Mouse (Mus musculus) megakaryocyte, embryonic 14.5 days (primary cell): ENCODE data around the gene Fndc10. TPM values are rescaled to one million over a fixed set of nuclear protein-coding genes. Genes with fewer than 3 reads are reported as not detected.
"Not testable (repeated sequence)": the region's sequence is repeated elsewhere in the genome, so short reads cannot be mapped to it uniquely, and the experiment has no call there.

Experiments used
- H3K27me3 ChIP-seq: replicated peaks from 2 replicates; pipeline ENCODE3; 2012; ENCODE audit warnings: inconsistent platforms
- H3K36me3 ChIP-seq: replicated peaks from 2 replicates; pipeline ENCODE3; 2012; ENCODE audit warnings: low read length, inconsistent platforms, mixed read lengths
- H3K4me1 ChIP-seq: 2 replicates; pipeline ENCODE4 v1.6.1; 2012; ENCODE audit warnings: inconsistent platforms
- H3K4me3 ChIP-seq: replicated peaks from 2 replicates; pipeline ENCODE3; 2012; ENCODE audit warnings: moderate library complexity, mild to moderate bottlenecking, inconsistent platforms
- H3K9me3 ChIP-seq: 2 replicates; pipeline ENCODE4 v1.6.1; 2012; ENCODE audit warnings: inconsistent platforms
- FLI1 ChIP-seq: IDR thresholded peaks from 2 replicates; pipeline ENCODE4 v1.6.1; 2012; ENCODE audit warnings: low read length, inconsistent platforms, mixed read lengths
- GATA1 ChIP-seq: IDR thresholded peaks from 3 replicates; pipeline ENCODE4 v1.6.1; 2012; ENCODE audit warnings: mixed read lengths, low read length, inconsistent platforms, borderline replicate concordance
- polyA plus RNA-seq: library from polyadenylated mRNA; stranded (reverse); fragments of >175 nt; gene quantifications from 2 replicates; pipeline ENCODE4 v1.2.3, GENCODE M21; 2012; ENCODE audit warnings: low replicate concordance; ENCODE audit not compliant: insufficient read depth

The Fndc10 gene
- polyA plus RNA-seq, 1 experiment = 0.44 TPM

DNA sequence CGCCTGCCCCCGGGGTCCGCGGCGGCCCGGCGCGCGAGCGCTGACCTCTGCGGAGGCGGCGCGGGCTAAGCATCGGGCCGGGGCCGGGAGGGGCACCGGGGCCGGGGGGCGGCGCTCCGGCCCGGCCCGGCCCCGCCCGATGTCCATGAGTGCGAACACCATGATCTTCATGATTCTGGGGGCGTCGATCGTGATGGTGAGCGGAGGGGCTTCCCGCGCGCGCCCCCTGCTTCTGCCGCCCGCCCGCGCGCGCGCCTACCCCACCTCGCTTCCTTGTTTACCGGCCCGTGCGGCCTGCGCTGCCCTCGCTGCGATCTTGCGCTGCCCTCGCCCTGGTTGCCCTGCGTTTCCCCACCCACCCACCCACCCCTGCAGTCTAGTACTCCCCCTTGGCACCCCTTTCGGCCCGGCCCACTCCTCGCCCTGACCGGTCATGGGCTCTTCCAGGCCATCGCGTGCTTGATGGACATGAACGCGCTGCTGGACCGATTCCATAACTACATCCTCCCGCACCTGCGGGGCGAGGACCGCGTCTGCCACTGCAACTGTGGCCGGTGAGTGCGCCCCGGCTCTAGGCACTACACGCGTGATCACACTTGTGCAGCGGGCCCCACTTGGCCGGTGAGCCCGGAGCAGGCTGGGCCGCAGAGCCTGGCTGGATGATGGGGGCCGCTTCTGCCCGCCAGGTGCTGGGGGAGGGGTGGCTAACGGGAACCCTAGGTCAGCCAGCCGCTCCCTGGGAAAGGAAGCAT, 41.0 kb downstream of the Fndc10 start:
- Histone ChIP-seq H3K36me3 (peaks cover 83% of the 10 kb centered on the region), H3K4me3 (peak overlapping the region; percentile 97), H3K4me1 (peaks cover 66% of the 10 kb centered on the region), H3K27me3 (no peaks in the 10 kb centered on the region), H3K9me3 (no peaks in the 10 kb centered on the region)
- no peak for TF ChIP-seq GATA1

DNA sequence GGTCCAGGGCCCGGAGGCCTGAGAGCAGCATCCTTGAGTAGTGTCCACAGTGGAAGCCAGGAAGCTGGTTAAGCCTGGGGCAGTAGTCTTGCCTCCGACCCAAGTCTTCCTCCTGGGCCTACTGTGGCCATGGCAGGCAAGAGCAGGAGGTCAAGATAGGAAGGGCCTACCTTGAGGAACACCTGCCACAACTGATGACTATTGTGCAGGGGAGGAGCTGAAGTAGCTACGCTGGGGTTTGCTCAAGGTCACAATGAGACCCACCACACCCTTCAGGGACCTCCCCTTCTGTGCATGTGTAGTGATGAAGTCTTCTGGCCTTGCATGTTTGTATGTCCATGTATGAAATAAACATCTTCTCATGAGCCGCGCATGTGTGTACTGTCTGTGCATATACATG, 41.6 kb downstream of the Fndc10 start:
- H3K27me3 ChIP-seq = no peaks in the 10 kb centered on the region
- H3K9me3 ChIP-seq = no peaks in the 10 kb centered on the region
- no peak for TF ChIP-seq FLI1
- TF ChIP-seq GATA1 = no peak
- peak overlapping the region; percentile 97 for H3K4me3 ChIP-seq
- H3K36me3 ChIP-seq = peaks cover 83% of the 10 kb centered on the region
- H3K4me1 ChIP-seq = peaks cover 64% of the 10 kb centered on the region

GRCm38 (mm10) chr4:155736421-155736820, 42.3 kb downstream of the Fndc10 start:
- Histone ChIP-seq H3K4me1 (peaks cover 58% of the 10 kb centered on the region), H3K36me3 (peaks cover 83% of the 10 kb centered on the region), H3K9me3 (no peaks in the 10 kb centered on the region), H3K27me3 (no peaks in the 10 kb centered on the region), H3K4me3 (peak overlapping the region; percentile 11)
- TF ChIP-seq GATA1 (no peak), FLI1 (no peak)

DNA sequence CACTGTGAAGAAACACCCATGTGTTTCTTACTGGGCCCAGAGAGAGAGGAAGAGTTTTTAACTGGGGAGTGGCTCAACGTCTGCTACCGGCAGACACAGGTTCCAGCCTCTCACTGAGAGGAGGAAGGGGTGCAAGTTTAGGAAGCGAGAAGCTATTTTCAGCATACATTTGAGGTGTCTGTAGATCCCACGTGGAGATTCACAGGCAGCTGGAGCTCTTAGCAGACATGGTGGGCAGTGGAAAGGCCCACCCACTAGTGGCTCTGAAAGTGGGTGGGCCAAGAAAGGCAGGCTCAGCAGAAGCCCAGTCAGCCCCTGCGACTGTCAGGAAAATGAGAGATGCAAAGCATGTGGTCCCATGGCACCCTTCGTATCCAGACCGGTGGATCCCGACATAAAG, 44.1 kb downstream of the Fndc10 start:
- Histone ChIP-seq H3K9me3 (no peaks in the 10 kb centered on the region), H3K36me3 (peaks cover 83% of the 10 kb centered on the region), H3K4me3 (no peak overlapping the region), H3K27me3 (no peaks in the 10 kb centered on the region), H3K4me1 (peaks cover 41% of the 10 kb centered on the region)
- TF ChIP-seq FLI1 (no peak), GATA1 (no peak)

- H3K4me3 ChIP-seq = no peak overlapping the region
- H3K9me3 ChIP-seq = no peaks in the 10 kb centered on the region
- H3K36me3 ChIP-seq = peaks cover 85% of the 10 kb centered on the region
- no peaks in the 10 kb centered on the region for H3K27me3 ChIP-seq
- H3K4me1 ChIP-seq = peaks cover 32% of the 10 kb centered on the region
- no peak for TF ChIP-seq GATA1
- TF ChIP-seq FLI1 = no peak
Observed at GRCm38 (mm10) chr4:155739152-155739551, 45.0 kb downstream of the Fndc10 start.

GRCm38 (mm10) chr4:155739741-155740636, 45.8 kb downstream of the Fndc10 start:
- peaks cover 93% of the 10 kb centered on the region for H3K36me3 ChIP-seq
- no peaks in the 10 kb centered on the region for H3K27me3 ChIP-seq
- no peak overlapping the region for H3K4me3 ChIP-seq
- peaks cover 28% of the 10 kb centered on the region for H3K4me1 ChIP-seq
- TF ChIP-seq GATA1 = no peak
- no peak for TF ChIP-seq FLI1
- H3K9me3 ChIP-seq = no peaks in the 10 kb centered on the region

DNA sequence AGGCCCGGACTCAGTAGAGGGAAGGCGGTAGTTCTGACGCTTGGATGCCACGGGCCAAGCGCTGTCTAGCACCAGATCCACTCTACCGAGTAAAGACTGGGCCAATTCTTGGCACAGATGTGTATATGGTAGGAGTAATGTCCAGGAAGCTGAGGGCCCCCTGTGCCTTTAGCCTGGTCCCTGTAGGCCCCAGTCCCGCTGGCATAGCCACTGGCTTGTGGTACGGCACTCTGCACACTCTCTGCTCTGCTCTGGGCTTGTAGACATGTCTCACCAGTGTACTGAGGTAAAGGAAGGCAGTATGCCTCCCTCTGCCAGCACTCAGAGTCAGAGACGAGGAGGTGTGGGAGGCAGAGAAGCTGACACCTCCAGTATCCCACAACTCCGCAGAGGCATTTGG, 46.5 kb downstream of the Fndc10 start:
- H3K4me3 ChIP-seq = not testable (repeated sequence)

DNA sequence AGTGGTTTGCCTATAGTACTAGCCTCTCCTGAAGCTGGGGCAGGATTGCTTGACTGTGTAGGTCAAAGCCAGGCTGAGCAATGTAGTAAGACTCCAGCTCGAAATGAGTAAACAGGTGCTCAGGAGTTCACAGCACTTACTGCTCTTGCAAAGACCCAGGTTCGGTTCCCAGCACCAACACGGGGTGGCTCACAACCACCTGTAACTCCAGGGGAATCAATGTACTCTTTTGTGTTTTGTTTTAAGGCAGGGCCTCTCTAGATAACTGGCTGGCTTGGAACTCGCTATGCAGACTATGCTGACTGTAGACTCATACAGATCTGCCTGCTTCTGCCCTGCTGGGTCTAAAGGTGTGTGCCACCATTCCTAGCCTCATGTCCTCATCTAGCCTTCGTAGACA, 48.5 kb downstream of the Fndc10 start:
- no peaks in the 10 kb centered on the region for H3K9me3 ChIP-seq
- H3K27me3 ChIP-seq = no peaks in the 10 kb centered on the region
- peaks cover 13% of the 10 kb centered on the region; the same call in 1 of the 2 replicates for H3K4me1 ChIP-seq
- no peak overlapping the region for H3K4me3 ChIP-seq
- no peak for TF ChIP-seq FLI1
- TF ChIP-seq GATA1 = no peak
- peaks cover 97% of the 10 kb centered on the region for H3K36me3 ChIP-seq

More for the DNA sequence above, 46.5 kb downstream of the Fndc10 start:
- peaks cover 23% of the 10 kb centered on the region for H3K4me1 ChIP-seq
- not testable (repeated sequence) for H3K9me3 ChIP-seq, H3K27me3 ChIP-seq
- peaks cover 99% of the 10 kb centered on the region for H3K36me3 ChIP-seq

DNA sequence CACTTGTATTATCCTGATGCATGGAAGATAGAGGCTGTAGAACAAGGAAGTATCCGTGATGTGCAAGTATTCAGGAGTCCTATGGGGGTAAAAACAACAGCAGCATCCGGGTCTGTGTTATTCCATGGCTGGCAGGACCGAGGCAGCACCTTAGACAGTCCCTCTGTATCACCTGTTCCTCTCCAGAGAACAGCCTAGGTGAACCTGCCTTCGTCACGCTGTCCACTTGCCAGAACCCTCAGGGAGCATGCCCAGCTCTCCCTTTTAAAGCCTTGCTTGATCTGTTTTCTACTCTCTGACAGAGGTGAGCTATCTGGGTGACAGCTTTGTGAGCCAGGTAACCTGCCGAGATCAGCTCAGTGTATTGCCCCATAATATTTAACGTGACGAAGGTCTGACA, 50.3 kb downstream of the Fndc10 start:
- no peak overlapping the region for H3K4me3 ChIP-seq
- H3K9me3 ChIP-seq = no peaks in the 10 kb centered on the region
- H3K27me3 ChIP-seq = no peaks in the 10 kb centered on the region
- peaks cover 5% of the 10 kb centered on the region; the same call in 1 of the 2 replicates for H3K4me1 ChIP-seq
- TF ChIP-seq GATA1 (no peak), FLI1 (no peak)
- H3K36me3 ChIP-seq = peaks cover 98% of the 10 kb centered on the region

- Histone ChIP-seq H3K36me3 (peaks cover 98% of the 10 kb centered on the region), H3K9me3 (no peaks in the 10 kb centered on the region), H3K4me1 (peaks cover 5% of the 10 kb centered on the region; the same call in 1 of the 2 replicates), H3K4me3 (no peak overlapping the region), H3K27me3 (no peaks in the 10 kb centered on the region)
- no peak for TF ChIP-seq GATA1
- TF ChIP-seq FLI1 = no peak
Observed at GRCm38 (mm10) chr4:155745136-155745535, 51.0 kb downstream of the Fndc10 start.

Other genes starting within 250 kb of the Fndc10 start
- gene Tmem52, start 225.2 kb upstream of the Fndc10 start, polyA plus RNA-seq = not detected in 2 replicates
- 28.3 and 39.1 TPM in 2 replicates for gene Gnb1, start 203.0 kb upstream of the Fndc10 start, polyA plus RNA-seq
- 38.7 and 54.4 TPM in 2 replicates for gene Nadk, start 132.0 kb upstream of the Fndc10 start, polyA plus RNA-seq
- 0.17 and 0.60 TPM in 2 replicates for gene Slc35e2, start 92.9 kb upstream of the Fndc10 start, polyA plus RNA-seq
- 9.7 and 77.3 TPM in 2 replicates for gene Cdk11b, start 69.5 kb upstream of the Fndc10 start, polyA plus RNA-seq
- gene Gm10563, start 48.9 kb upstream of the Fndc10 start, polyA plus RNA-seq = not detected in 2 replicates
- gene Mmp23, start 41.0 kb upstream of the Fndc10 start, polyA plus RNA-seq = 3.7 TPM in 1 of 2 replicates, not detected in the other
- gene Mib2, start 25.1 kb upstream of the Fndc10 start, polyA plus RNA-seq = 45.2 and 94.9 TPM in 2 replicates
- 37.1 and 112 TPM in 2 replicates for gene Ssu72, start 10.5 kb downstream of the Fndc10 start, polyA plus RNA-seq
- gene Tmem240, start 40.5 kb downstream of the Fndc10 start, polyA plus RNA-seq = 1.2 and 3.2 TPM in 2 replicates
- 11.3 and 20.5 TPM in 2 replicates for gene Atad3a, start 66.8 kb downstream of the Fndc10 start, polyA plus RNA-seq
- 0.41 and 1.4 TPM in 2 replicates for gene Vwa1, start 80.4 kb downstream of the Fndc10 start, polyA plus RNA-seq
- 0.04 TPM in 1 of 2 replicates, not detected in the other for gene Tmem88b, start 91.5 kb downstream of the Fndc10 start, polyA plus RNA-seq
- not detected in 2 replicates for gene Ankrd65, start 96.1 kb downstream of the Fndc10 start, polyA plus RNA-seq
- gene Mrpl20, start 108.5 kb downstream of the Fndc10 start, polyA plus RNA-seq = 10.2 and 29.9 TPM in 2 replicates
- 8.4 and 15.4 TPM in 2 replicates for gene Ccnl2, start 118.1 kb downstream of the Fndc10 start, polyA plus RNA-seq
- gene Aurkaip1, start 136.9 kb downstream of the Fndc10 start, polyA plus RNA-seq = 60.6 and 341 TPM in 2 replicates
- 0.13 TPM in 1 of 2 replicates, not detected in the other for gene Mxra8, start 145.3 kb downstream of the Fndc10 start, polyA plus RNA-seq
- 29.5 and 68.0 TPM in 2 replicates for gene Dvl1, start 153.1 kb downstream of the Fndc10 start, polyA plus RNA-seq
- gene Tas1r3, start 169.0 kb downstream of the Fndc10 start, polyA plus RNA-seq = 0.22 and 1.7 TPM in 2 replicates
- gene Cptp, start 175.1 kb downstream of the Fndc10 start, polyA plus RNA-seq = 1.5 and 3.5 TPM in 2 replicates
- 12.5 and 14.1 TPM in 2 replicates for gene Ints11, start 175.2 kb downstream of the Fndc10 start, polyA plus RNA-seq
- 99.4 and 450 TPM in 2 replicates for gene Pusl1, start 197.4 kb downstream of the Fndc10 start, polyA plus RNA-seq
- gene Acap3, start 197.5 kb downstream of the Fndc10 start, polyA plus RNA-seq = 33.2 and 58.6 TPM in 2 replicates
- 90.8 and 106 TPM in 2 replicates for gene Ube2j2, start 249.5 kb downstream of the Fndc10 start, polyA plus RNA-seq